Mouse (Mus musculus) thymus, adult 18-20 months (tissue): ENCODE results near the gene Ccndbp1.
"Not testable (repeated sequence)": the region's sequence is repeated elsewhere in the genome, so short reads cannot be mapped to it uniquely, and the experiment has no call there.

Source experiments
- DNase-seq, 2 experiments: peaks; one replicate each; pipeline ENCODE4 v3.0.0; 2022; ENCODE audit warnings: mixed read lengths in 2 of 2

Ccndbp1 gene

GRCm38 (mm10) chr2:121004018-121004811 is 4.0 kb upstream of the Ccndbp1 start:
- DNase-seq, result no peak

DNA sequence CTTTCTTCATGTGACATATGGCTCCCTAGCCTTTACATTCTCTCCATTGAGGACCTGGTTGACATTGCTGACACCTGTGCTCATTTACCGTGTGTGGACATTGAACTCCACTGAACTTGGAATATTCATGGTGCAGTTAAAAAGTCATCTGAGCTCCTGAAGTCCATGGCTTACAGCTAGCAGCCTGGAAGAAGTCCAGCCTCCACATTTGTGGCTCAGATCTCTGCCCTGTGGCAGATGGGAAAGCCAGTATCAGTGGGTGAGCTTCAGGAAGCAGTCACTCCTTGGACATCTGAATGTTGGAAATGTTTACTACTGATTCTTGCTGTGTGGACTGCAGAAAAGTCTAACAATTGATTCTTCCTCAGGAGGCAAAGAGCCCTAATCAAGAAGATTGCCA is 1.2 kb upstream of the Ccndbp1 start:
- DNase-seq, result no peak

DNA sequence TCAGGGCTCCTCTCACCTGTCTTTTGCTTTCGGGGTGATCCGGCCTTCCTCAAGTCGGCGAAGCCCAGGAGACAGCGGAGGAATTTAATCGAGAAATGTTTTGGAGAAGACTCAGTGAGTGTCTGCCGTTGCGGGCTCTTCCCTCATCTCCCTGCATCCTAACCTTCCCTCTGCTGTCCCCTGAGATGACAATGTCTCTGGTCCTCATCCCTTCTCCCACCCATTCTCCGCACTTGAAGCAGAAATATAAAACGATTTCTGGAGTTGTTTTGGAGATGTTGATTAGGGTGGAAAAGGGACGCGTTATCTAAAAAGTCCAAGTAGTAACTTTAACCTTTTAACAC is 433 bp downstream of the Ccndbp1 start:
- DNase-seq, result no peak

DNA sequence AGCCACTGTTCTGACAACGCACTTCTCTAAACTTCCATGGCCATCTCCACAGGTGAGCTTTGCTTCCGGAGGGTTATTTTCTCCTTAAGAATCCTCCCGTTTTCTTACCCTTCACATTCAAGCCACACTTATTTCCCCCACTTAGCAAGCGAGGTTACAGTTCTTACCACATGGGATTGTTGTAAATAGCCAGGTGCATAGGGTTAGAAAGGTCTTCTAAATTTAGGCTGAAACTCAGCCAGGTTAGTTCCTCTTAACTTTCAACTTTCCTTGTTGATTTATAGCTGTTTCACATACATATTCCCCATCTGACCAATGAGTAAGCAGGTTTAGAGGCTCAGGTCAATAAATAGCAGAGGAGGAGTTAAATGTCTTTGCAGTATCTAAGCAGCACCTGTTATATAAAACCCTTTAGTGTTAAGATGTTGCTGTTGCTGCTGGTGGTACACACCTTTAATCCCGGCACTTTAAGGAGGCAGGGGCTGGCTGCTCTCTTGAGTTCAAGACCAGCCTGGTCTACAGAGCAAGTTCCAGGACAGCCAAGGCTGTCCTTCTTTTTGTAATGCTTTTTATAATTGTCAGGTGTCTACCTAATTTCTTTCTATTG is 971 bp downstream of the Ccndbp1 start:
- no peak for DNase-seq

DNA sequence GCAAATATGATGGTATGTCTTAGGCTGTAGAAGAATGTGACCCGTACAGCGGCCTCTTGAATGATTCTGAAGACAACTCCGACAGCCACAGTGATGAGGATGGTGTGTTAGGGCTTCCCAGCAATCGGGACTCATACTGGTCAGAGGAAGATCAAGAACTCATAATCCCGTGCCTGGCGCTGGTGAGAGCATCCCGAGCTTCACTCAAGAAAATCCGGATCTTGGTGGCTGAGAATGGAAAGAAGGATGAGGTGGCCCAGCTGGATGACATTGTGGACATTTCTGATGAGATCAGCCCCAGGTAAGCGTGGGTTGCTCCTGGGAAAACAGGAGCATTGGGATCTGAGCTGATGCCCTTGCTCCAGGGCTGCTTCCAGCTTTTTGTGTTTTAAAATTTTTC is 4.5 kb downstream of the Ccndbp1 start:
- DNase-seq, result no peak

GRCm38 (mm10) chr2:121015507-121015906 is 7.3 kb downstream of the Ccndbp1 start:
- no peak for DNase-seq

- no peak for DNase-seq
These were observed 8.0 kb downstream of the Ccndbp1 start for GRCm38 (mm10) chr2:121016226-121016625.

- DNase-seq, result no peak
These were observed 8.9 kb downstream of the Ccndbp1 start for GRCm38 (mm10) chr2:121017151-121017550.

GRCm38 (mm10) chr2:121022918-121023317 is 14.7 kb downstream of the Ccndbp1 start:
- DNase-seq, result no peak

GRCm38 (mm10) chr2:121036733-121037341 is 28.6 kb downstream of the Ccndbp1 start, which contains the start of gene Epb42:
Gene Epb42, minus strand, starts transcription at chr2:121037072.
- DNase-seq, result no peak

- not testable (repeated sequence) for DNase-seq
These were observed 30.6 kb downstream of the Ccndbp1 start for GRCm38 (mm10) chr2:121038851-121039250.

- no peak for DNase-seq
These were observed 31.2 kb downstream of the Ccndbp1 start for GRCm38 (mm10) chr2:121039382-121039781.

- DNase-seq, result no peak
These were observed 32.9 kb downstream of the Ccndbp1 start for GRCm38 (mm10) chr2:121041098-121041497.

DNA sequence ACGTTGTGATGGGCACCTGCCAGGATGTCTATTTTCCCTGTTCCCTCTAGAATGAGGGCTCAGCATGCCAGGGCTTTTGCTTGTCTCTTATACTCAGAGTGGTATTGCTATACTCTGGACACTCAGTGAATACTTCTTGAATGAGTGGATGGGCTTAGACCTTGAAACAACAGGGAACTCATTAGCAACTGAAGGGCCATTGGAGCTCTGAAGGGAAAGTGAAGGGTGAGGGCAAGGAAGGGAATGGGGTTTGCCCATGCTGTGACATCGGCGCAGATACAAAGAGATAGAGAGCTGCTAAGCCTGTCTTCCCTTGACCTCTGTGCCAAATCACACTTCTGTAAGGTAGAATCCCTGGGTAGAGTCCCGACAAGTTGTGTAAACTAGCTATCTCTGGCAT is 37.5 kb downstream of the Ccndbp1 start:
- DNase-seq, result no peak

- DNase-seq, result no peak
These were observed 44.0 kb downstream of the Ccndbp1 start for GRCm38 (mm10) chr2:121052176-121052575.

DNA sequence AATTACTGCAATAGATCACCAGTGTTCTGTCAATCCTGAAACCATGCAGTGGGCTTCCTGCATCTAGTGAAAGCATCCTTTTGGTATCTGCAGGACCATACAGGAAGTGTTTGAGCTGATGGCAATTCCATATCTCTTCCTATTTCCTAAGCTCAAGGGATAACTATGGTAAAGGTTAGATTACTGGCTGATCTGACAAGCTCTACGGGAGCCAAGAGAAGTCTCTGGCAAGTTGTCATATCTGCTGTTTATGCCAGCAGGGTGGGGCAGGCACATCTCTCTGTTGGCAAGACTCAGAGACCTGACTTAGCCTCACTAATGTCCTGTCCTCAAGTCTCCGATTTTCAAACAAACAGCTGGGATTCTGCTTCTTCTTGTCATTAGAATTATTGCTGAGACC is 45.9 kb downstream of the Ccndbp1 start:
- no peak for DNase-seq

GRCm38 (mm10) chr2:121055915-121056314 is 47.7 kb downstream of the Ccndbp1 start:
- DNase-seq, result no peak

- DNase-seq, result no peak
These were observed 49.8 kb downstream of the Ccndbp1 start for GRCm38 (mm10) chr2:121057997-121058396.

GRCm38 (mm10) chr2:121061315-121061714 is 53.1 kb downstream of the Ccndbp1 start:
- no peak for DNase-seq
